Mouse (Mus musculus): ENCODE measurements at regions not wholly inside any gene's neighbourhood (a gene's known extent, or its start where the extent isn't known, plus 50 kb on each side); places are given as distances from the start of the nearest gene placed in this dataset.

DNA sequence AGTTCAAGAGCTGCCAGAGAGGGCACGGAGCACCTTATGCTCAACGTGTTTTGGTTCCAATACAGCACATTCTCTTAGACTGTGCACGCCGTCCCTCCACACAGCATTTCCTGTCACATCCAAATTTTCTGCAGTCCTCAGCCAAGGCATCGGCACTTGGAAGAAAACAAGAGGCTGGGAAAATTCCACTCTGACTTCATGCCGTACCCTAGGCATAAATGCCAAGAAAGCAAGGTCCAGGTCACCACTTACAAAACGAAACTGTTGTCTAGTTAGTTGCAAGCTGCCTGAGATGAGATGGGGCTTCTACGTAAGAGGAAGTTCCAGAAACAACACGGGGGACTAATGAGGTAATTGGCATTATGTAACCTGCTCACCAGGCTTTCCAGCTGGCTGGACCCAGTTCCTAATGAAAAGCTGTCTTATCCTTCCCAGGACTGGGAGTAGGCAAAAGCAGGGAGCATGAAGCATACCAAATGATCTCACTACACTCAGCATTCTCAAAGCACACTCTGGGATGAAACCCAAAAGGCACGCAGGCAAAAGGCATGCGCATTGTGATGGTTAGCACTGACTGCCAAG lies 427.8 kb upstream of the Kif2a start:
- in situ Hi-C loops (cut with MboI; ENCODE audit: low sequenced_read_pairs in 2 of 2, unreplicated experiment in 2 of 2) = no loop called here
- no peak for DNase-seq (ENCODE audit: low read depth, low spot score)
- H3K9ac ChIP-seq (ENCODE audit: insufficient read depth, low read depth, low read length, poor library complexity, severe bottlenecking) = no peak overlapping the region

DNA sequence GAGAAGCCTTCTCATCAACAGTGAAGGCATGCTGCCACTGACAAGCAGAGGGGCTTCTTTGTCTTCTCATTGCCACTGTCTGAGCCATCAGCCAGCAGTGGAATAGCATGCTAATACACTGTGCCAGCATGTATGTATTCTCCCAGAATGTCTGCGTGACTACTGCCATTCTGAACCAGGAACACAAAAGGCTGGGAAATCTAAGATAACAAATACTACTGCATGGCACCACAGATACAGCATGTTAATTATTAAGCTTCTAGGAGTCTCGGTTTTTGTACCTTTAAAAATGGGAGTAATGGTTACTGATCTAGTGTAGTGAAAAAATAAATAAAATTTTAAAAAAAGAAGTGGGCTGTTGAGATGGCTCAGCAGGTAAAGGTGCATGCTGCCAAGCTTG lies 425.9 kb upstream of the Kif2a start:
- no peak overlapping the region for H3K9ac ChIP-seq (ENCODE audit: insufficient read depth, low read depth, low read length, poor library complexity, severe bottlenecking)
- no peak for DNase-seq (ENCODE audit: low read depth, low spot score)
- no peaks in the 10 kb centered on the region for H3K36me3 ChIP-seq (ENCODE audit: control insufficient read depth, insufficient read depth, low read length, poor library complexity, severe bottlenecking)
- H3K4me1 ChIP-seq (ENCODE audit: control insufficient read depth in 2 of 2, insufficient read depth in 2 of 2, low read length in 2 of 2, poor library complexity in 1 of 2) = no peaks in the 10 kb centered on the region
- H3K4me3 ChIP-seq (ENCODE audit: insufficient read depth in 1 of 2, low read depth in 1 of 2, low read length in 2 of 2, poor library complexity in 1 of 2, severe bottlenecking in 1 of 2) = no peak overlapping the region
- in situ Hi-C loops (cut with MboI; ENCODE audit: low sequenced_read_pairs in 2 of 2, unreplicated experiment in 2 of 2) = no loop called here
- H3K9me3 ChIP-seq (ENCODE audit: control insufficient read depth, insufficient read depth, low read depth, low read length) = no peaks in the 10 kb centered on the region
- H3K27ac ChIP-seq (ENCODE audit: insufficient read depth, low read depth, low read length, poor library complexity, severe bottlenecking) = no peak overlapping the region
- TF ChIP-seq HCFC1 (IDR thresholded peaks at IDR 0.05; ENCODE audit: borderline replicate concordance, insufficient read depth, low read length) (no peak), MAFK (IDR thresholded peaks at IDR 0.05; ENCODE audit: insufficient read depth, low read depth, low read length) (no peak), ZC3H11A (IDR thresholded peaks at IDR 0.05; ENCODE audit: borderline replicate concordance, low read depth, low read length) (no peak), CHD2 (IDR thresholded peaks at IDR 0.05; ENCODE audit: low read depth, low read length) (no peak), ZNF384 (IDR thresholded peaks at IDR 0.05; ENCODE audit: low read depth, low read length) (no peak)

More for the DNA sequence above, 427.8 kb upstream of the Kif2a start:
- no peaks in the 10 kb centered on the region for H3K36me3 ChIP-seq (ENCODE audit: control insufficient read depth, insufficient read depth, low read length, poor library complexity, severe bottlenecking)
- no peaks in the 10 kb centered on the region for H3K4me1 ChIP-seq (ENCODE audit: control insufficient read depth in 2 of 2, insufficient read depth in 2 of 2, low read length in 2 of 2, poor library complexity in 1 of 2)
- H3K4me3 ChIP-seq (ENCODE audit: insufficient read depth in 1 of 2, low read depth in 1 of 2, low read length in 2 of 2, poor library complexity in 1 of 2, severe bottlenecking in 1 of 2) = no peak overlapping the region
- TF ChIP-seq MAFK (IDR thresholded peaks at IDR 0.05; ENCODE audit: insufficient read depth, low read depth, low read length) = no peak
- no peak for TF ChIP-seq HCFC1 (IDR thresholded peaks at IDR 0.05; ENCODE audit: borderline replicate concordance, insufficient read depth, low read length)
- no peak for TF ChIP-seq ZC3H11A (IDR thresholded peaks at IDR 0.05; ENCODE audit: borderline replicate concordance, low read depth, low read length)
- no peak for TF ChIP-seq ZNF384 (IDR thresholded peaks at IDR 0.05; ENCODE audit: low read depth, low read length)
- no peak for TF ChIP-seq CHD2 (IDR thresholded peaks at IDR 0.05; ENCODE audit: low read depth, low read length)
- no peak overlapping the region for H3K27ac ChIP-seq (ENCODE audit: insufficient read depth, low read depth, low read length, poor library complexity, severe bottlenecking)
- no peaks in the 10 kb centered on the region for H3K9me3 ChIP-seq (ENCODE audit: control insufficient read depth, insufficient read depth, low read depth, low read length)

DNA sequence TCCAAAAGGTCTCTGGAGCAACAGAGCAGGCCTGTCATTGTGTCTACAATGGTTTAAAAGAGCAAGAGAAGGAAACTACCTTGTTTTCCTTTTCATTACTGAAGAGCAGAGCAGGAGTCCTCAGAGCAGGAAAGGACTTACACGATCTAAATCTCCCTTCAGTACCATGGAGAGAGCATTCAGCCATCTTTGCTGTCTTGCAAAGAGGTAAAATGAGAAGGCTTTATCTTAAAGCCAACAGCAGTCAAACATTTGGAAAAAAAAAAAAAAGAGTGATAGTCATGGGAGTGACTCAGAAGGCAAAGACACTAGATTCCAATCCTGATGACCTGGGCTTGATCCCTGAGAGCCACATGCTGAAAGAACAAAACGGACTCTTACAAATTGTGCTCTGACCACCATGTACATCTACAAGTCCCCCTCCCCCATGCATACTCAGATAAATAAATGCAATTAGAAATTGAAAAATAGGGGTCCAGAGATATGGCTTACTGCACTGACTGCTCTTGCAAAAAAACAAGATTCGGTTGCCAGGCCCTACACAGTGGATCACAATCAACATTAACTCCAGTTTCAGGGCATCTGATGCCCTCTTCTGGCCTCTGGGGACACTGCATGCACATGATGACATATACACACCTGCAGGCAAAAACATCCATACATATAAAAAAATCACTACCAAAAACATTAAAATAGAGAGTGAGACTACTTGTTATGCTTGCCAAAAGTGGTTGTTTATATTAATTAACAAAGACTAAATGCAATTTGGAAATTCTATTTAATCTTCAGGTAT lies 397.6 kb upstream of the Kif2a start:
- no peak for TF ChIP-seq MAFK (IDR thresholded peaks at IDR 0.05; ENCODE audit: insufficient read depth, low read depth, low read length)
- TF ChIP-seq ZNF384 (IDR thresholded peaks at IDR 0.05; ENCODE audit: low read depth, low read length) = peak; percentile 42; the same call in 1 of the 2 replicates
- peak; percentile 26; the same call in 1 of the 2 replicates for TF ChIP-seq ZC3H11A (IDR thresholded peaks at IDR 0.05; ENCODE audit: borderline replicate concordance, low read depth, low read length)
- no peak for TF ChIP-seq HCFC1 (IDR thresholded peaks at IDR 0.05; ENCODE audit: borderline replicate concordance, insufficient read depth, low read length)
- TF ChIP-seq CHD2 (IDR thresholded peaks at IDR 0.05; ENCODE audit: low read depth, low read length) = no peak
- no peaks in the 10 kb centered on the region for H3K36me3 ChIP-seq (ENCODE audit: control insufficient read depth, insufficient read depth, low read length, poor library complexity, severe bottlenecking)
- in situ Hi-C loops (cut with MboI; ENCODE audit: low sequenced_read_pairs in 2 of 2, unreplicated experiment in 2 of 2) = no loop called here
- no peak overlapping the region for H3K27ac ChIP-seq (ENCODE audit: insufficient read depth, low read depth, low read length, poor library complexity, severe bottlenecking)
- H3K9ac ChIP-seq (ENCODE audit: insufficient read depth, low read depth, low read length, poor library complexity, severe bottlenecking) = no peak overlapping the region
- DNase-seq (ENCODE audit: low read depth, low spot score) = peak; percentile 28
- H3K9me3 ChIP-seq (ENCODE audit: control insufficient read depth, insufficient read depth, low read depth, low read length) = no peaks in the 10 kb centered on the region
- H3K4me1 ChIP-seq (ENCODE audit: control insufficient read depth in 2 of 2, insufficient read depth in 2 of 2, low read length in 2 of 2, poor library complexity in 1 of 2) = no peaks in the 10 kb centered on the region
- H3K4me3 ChIP-seq (ENCODE audit: insufficient read depth in 1 of 2, low read depth in 1 of 2, low read length in 2 of 2, poor library complexity in 1 of 2, severe bottlenecking in 1 of 2) = no peak overlapping the region

DNA sequence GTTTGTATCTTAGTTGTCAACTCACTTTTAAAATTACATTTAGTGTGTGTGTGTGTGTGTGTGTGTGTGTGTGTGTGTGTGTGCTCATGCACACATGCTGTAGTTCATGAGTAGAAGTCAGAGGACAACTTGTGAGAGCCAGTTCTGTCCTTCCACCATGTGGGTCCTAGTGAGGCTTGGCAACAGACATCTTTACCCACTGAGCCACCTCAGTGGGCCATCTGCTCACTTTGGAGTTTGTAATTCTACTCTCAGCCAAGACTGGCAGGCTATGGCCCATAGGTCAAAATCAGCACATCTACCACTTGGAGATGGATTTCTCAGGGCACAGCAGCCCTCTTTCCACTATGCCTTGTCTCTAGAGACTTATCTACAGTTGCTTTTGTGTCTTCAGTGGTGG lies 388.3 kb upstream of the Kif2a start:
- TF ChIP-seq HCFC1 (IDR thresholded peaks at IDR 0.05; ENCODE audit: borderline replicate concordance, insufficient read depth, low read length) (no peak), MAFK (IDR thresholded peaks at IDR 0.05; ENCODE audit: insufficient read depth, low read depth, low read length) (no peak), CHD2 (IDR thresholded peaks at IDR 0.05; ENCODE audit: low read depth, low read length) (no peak), ZNF384 (IDR thresholded peaks at IDR 0.05; ENCODE audit: low read depth, low read length) (no peak), ZC3H11A (IDR thresholded peaks at IDR 0.05; ENCODE audit: borderline replicate concordance, low read depth, low read length) (no peak)
- H3K9ac ChIP-seq (ENCODE audit: insufficient read depth, low read depth, low read length, poor library complexity, severe bottlenecking) = no peak overlapping the region
- no peak overlapping the region for H3K4me3 ChIP-seq (ENCODE audit: insufficient read depth in 1 of 2, low read depth in 1 of 2, low read length in 2 of 2, poor library complexity in 1 of 2, severe bottlenecking in 1 of 2)
- DNase-seq (ENCODE audit: low read depth, low spot score) = no peak
- in situ Hi-C loops (cut with MboI; ENCODE audit: low sequenced_read_pairs in 2 of 2, unreplicated experiment in 2 of 2) = no loop called here
- no peak overlapping the region for H3K27ac ChIP-seq (ENCODE audit: insufficient read depth, low read depth, low read length, poor library complexity, severe bottlenecking)
- H3K9me3 ChIP-seq (ENCODE audit: control insufficient read depth, insufficient read depth, low read depth, low read length) = no peaks in the 10 kb centered on the region
- H3K36me3 ChIP-seq (ENCODE audit: control insufficient read depth, insufficient read depth, low read length, poor library complexity, severe bottlenecking) = no peaks in the 10 kb centered on the region
- no peaks in the 10 kb centered on the region for H3K4me1 ChIP-seq (ENCODE audit: control insufficient read depth in 2 of 2, insufficient read depth in 2 of 2, low read length in 2 of 2, poor library complexity in 1 of 2)
